ENCODE assay signal across 8 mouse cellular contexts in the genomic region with DNA sequence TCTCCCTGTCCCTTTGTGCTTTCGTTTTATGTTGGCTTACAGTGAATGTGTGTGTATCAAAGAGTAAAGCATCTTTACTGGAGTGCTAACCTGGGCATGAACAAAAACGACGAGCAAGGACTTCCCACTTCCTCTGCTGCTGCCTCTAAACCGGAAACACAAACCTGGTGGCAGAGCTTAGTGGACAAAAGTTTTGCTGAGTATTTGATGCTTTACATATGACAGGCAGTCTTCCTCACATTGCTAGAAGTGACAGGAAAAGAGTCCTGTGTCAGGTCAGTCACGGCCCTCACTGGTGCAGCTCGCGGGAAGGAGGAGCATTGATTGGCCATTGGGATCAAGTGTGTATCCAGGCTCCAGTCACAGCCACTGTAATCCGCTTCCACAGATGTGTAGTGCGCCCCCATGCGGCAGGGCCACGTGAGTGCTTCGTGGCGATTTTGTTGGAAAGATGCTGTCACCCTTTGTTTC. TPM values are rescaled to one million over a fixed set of nuclear protein-coding genes. Genes with fewer than 3 reads are reported as not detected.
A peak's percentile ranks its signal among the peaks of the same experiment; 100 is the strongest.
DNase-seq lines count a peak whose midpoint lies in the region; ATAC-seq and TF ChIP-seq lines count a peak whose summit lies in the region.

No protein-coding gene starts in this region.

- TF ChIP-seq RAD21 in CH12.LX (IDR thresholded peaks at IDR 0.05; ENCODE audit: low read depth, low read length) = peak; percentile 76

- no peaks in the 10 kb centered on the region for H3K79me2 ChIP-seq in CH12.LX (replicated peaks; ENCODE audit: control insufficient read depth, extremely low read depth, insufficient read depth, poor library complexity, severe bottlenecking)

- no peaks in the 10 kb centered on the region for H3K9me3 ChIP-seq in CH12.LX (replicated peaks; ENCODE audit: low read length)
- H3K9me3 ChIP-seq in forebrain, embryonic 12.5 days = no peaks in the 10 kb centered on the region
- H3K9me3 ChIP-seq in heart, postnatal 0 days (replicated peaks; ENCODE audit: control insufficient read depth, low read length) = no peaks in the 10 kb centered on the region
- no peaks in the 10 kb centered on the region for H3K9me3 ChIP-seq in liver, embryonic 14.5 days (ENCODE audit: control insufficient read depth, low read length)
- H3K9me3 ChIP-seq in stomach, embryonic 15.5 days = no peaks in the 10 kb centered on the region

- WGBS in forebrain, embryonic 12.5 days = under 1% methylated on average over 13 of the region's 13 CpGs
- 3% methylated on average over 13 of the region's 13 CpGs for WGBS in heart, postnatal 0 days
- WGBS in liver, embryonic 14.5 days (ENCODE audit: insufficient replicate concordance) = under 1% methylated on average over 13 of the region's 13 CpGs
- 3% methylated on average over 13 of the region's 13 CpGs for WGBS in stomach, embryonic 15.5 days

- peak; percentile 59 for TF ChIP-seq POLR2A in CH12.LX (IDR thresholded peaks at IDR 0.05; ENCODE audit: low read depth, low read length)

- TF ChIP-seq EP300 in CH12.LX (IDR thresholded peaks at IDR 0.05; ENCODE audit: low read length) = no peak
- 0 out of 2 replicates have a peak, but pooled peaks have one; percentile 18 for TF ChIP-seq EP300 in heart, postnatal 0 days (IDR thresholded peaks at IDR 0.05; ENCODE audit: low read depth)
- 0 out of 2 replicates have a peak, but pooled peaks have one; percentile 8 for TF ChIP-seq EP300 in liver, embryonic 14.5 days (IDR thresholded peaks at IDR 0.05; ENCODE audit: low read depth)

- peaks cover 15 to 58% of the 10 kb centered on the region in 2 experiments for H3K4me1 ChIP-seq in CH12.LX (ENCODE audit: control insufficient read depth in 1 of 2, insufficient read depth in 2 of 2)
- H3K4me1 ChIP-seq in forebrain, embryonic 12.5 days = peaks cover 97% of the 10 kb centered on the region
- peaks cover 73% of the 10 kb centered on the region for H3K4me1 ChIP-seq in heart, postnatal 0 days (ENCODE audit: control insufficient read depth, insufficient read depth)
- peaks cover 22 to 30% of the 10 kb centered on the region in 2 experiments for H3K4me1 ChIP-seq in liver, embryonic 14.5 days (replicated peaks; ENCODE audit: control insufficient read depth in 2 of 2, insufficient read depth in 2 of 2, low read length in 1 of 2)
- peaks cover 71% of the 10 kb centered on the region for H3K4me1 ChIP-seq in stomach, embryonic 15.5 days

- in situ Hi-C loops in CH12.LX (cut with MboI; ENCODE audit: low pct_ligation_motif_present, low pct_unique_long_range_greater_than_20kb, low sequenced_read_pairs) = loop anchor here (25.0 kb wide), 2 partner anchors 249 to 374 kb away; no protein-coding TSS in a partner anchor

- dilution Hi-C loops in CH12.LX (cut with MboI; ENCODE audit: extremely low pct_ligation_motif_present, extremely low pct_unique_long_range_greater_than_20kb, low sequenced_read_pairs) = no loop called here

- peak overlapping the region; percentile 53; the same call in 1 of the 2 replicates for H3K27ac ChIP-seq in CH12.LX (ENCODE audit: insufficient read depth, low read depth)
- H3K27ac ChIP-seq in forebrain, embryonic 12.5 days = peak overlapping the region; percentile 65
- H3K27ac ChIP-seq in heart, postnatal 0 days (ENCODE audit: low read depth) = peak overlapping the region; percentile 58; the same call in 1 of the 2 replicates
- H3K27ac ChIP-seq in liver, embryonic 14.5 days = peak overlapping the region; percentile 60
- 0 out of 2 replicates have a peak overlapping the region, but pooled peaks have one; percentile 28 for H3K27ac ChIP-seq in stomach, embryonic 15.5 days

- H3K4me2 ChIP-seq in CH12.LX (ENCODE audit: insufficient read depth, low read depth, poor library complexity, severe bottlenecking) = peak overlapping the region; percentile 62
- H3K4me2 ChIP-seq in forebrain, embryonic 12.5 days = peak overlapping the region; percentile 57
- peak overlapping the region; percentile 69 for H3K4me2 ChIP-seq in heart, postnatal 0 days (ENCODE audit: low read depth, low read length)
- H3K4me2 ChIP-seq in liver, embryonic 14.5 days (ENCODE audit: low read depth) = peak overlapping the region; percentile 74
- H3K4me2 ChIP-seq in stomach, embryonic 15.5 days = peak overlapping the region; percentile 56

- H3K36me3 ChIP-seq in CH12.LX (replicated peaks in 1 of 2; ENCODE audit: control insufficient read depth in 1 of 2, insufficient read depth in 1 of 2, low read length in 1 of 2) = peaks cover 3 to 29% of the 10 kb centered on the region in 2 experiments
- no peaks in the 10 kb centered on the region; the same call in 1 of the 2 replicates for H3K36me3 ChIP-seq in forebrain, embryonic 12.5 days (replicated peaks)
- H3K36me3 ChIP-seq in heart, postnatal 0 days (replicated peaks; ENCODE audit: control insufficient read depth, insufficient read depth, low read length) = peaks cover 12% of the 10 kb centered on the region; the same call in 1 of the 2 replicates
- H3K36me3 ChIP-seq in liver, embryonic 14.5 days (replicated peaks; ENCODE audit: control insufficient read depth, insufficient read depth, low read depth) = no peaks in the 10 kb centered on the region
- H3K36me3 ChIP-seq in stomach, embryonic 15.5 days = no peaks in the 10 kb centered on the region

- ATAC-seq in forebrain, embryonic 12.5 days (ENCODE audit: low FRiP score) = peak; percentile 59; the same call in 1 of the 2 replicates
- ATAC-seq in heart, postnatal 0 days (ENCODE audit: insufficient read depth, low read depth) = peak; percentile 87
- peak; percentile 85 for ATAC-seq in liver, embryonic 14.5 days (ENCODE audit: insufficient read depth)
- ATAC-seq in stomach, embryonic 15.5 days (ENCODE audit: insufficient read depth, low FRiP score, low read depth) = peak; percentile 71; the same call in 1 of the 2 replicates

- peak overlapping the region; percentile 81 for H3K9ac ChIP-seq in CH12.LX (ENCODE audit: insufficient read depth, low read depth)
- peak overlapping the region; percentile 42; the same call in 1 of the 2 replicates for H3K9ac ChIP-seq in forebrain, embryonic 12.5 days
- peak overlapping the region; percentile 34; the same call in 1 of the 2 replicates for H3K9ac ChIP-seq in heart, postnatal 0 days (replicated peaks; ENCODE audit: low read depth, low read length)
- peak overlapping the region; percentile 68 for H3K9ac ChIP-seq in liver, embryonic 14.5 days (replicated peaks)
- H3K9ac ChIP-seq in stomach, embryonic 15.5 days = no peak overlapping the region

- TF ChIP-seq CTCF in CH12.LX (conservative IDR thresholded peaks at IDR 0.05 in 1 of 2, IDR thresholded peaks at IDR 0.05 in 1 of 2; ENCODE audit: low read depth in 2 of 2, low read length in 2 of 2) = peak; percentile 78 to 90
- peak; percentile 86 for TF ChIP-seq CTCF in heart, postnatal 0 days (IDR thresholded peaks at IDR 0.05; ENCODE audit: low read depth)
- peak; percentile 99 for TF ChIP-seq CTCF in liver, embryonic 14.5 days (IDR thresholded peaks at IDR 0.05; ENCODE audit: low read depth)

- DNase-seq in CH12.LX (ENCODE audit: extremely low read depth) = peak; percentile 92
- peak; percentile 85 for DNase-seq in c-Kit-positive CD71-positive TER-119-negative erythroid progenitor cells, embryonic 14.5 days (ENCODE audit: low read depth)
- peak; percentile 83 for DNase-seq in heart, postnatal 0 days (ENCODE audit: low spot score)
- DNase-seq in kidney, postnatal 36 days = peak; percentile 91 to 93
- DNase-seq in liver, embryonic 14.5 days (ENCODE audit: low read depth in 3 of 3, low spot score in 3 of 3) = peak; percentile 77 to 84 (median 82)
- peak; percentile 85 for DNase-seq in neural tube, embryonic 10.5 days (ENCODE audit: extremely low spot score, low spot score)

- no peaks in the 10 kb centered on the region for H3K27me3 ChIP-seq in CH12.LX (replicated peaks)
- no peaks in the 10 kb centered on the region for H3K27me3 ChIP-seq in forebrain, embryonic 12.5 days
- H3K27me3 ChIP-seq in heart, postnatal 0 days (ENCODE audit: control insufficient read depth, insufficient read depth, low read length) = no peaks in the 10 kb centered on the region
- H3K27me3 ChIP-seq in liver, embryonic 14.5 days (ENCODE audit: control insufficient read depth, insufficient read depth, low read length) = no peaks in the 10 kb centered on the region; the same call in 1 of the 2 replicates
- H3K27me3 ChIP-seq in stomach, embryonic 15.5 days (replicated peaks) = no peaks in the 10 kb centered on the region

- H3K4me3 ChIP-seq in CH12.LX (replicated peaks in 1 of 3; ENCODE audit: low read depth in 2 of 3, low read length in 2 of 3, poor library complexity in 1 of 3) = peak overlapping the region; percentile 59 to 91 (median 80)
- peak overlapping the region; percentile 34 for H3K4me3 ChIP-seq in forebrain, embryonic 12.5 days (replicated peaks)
- H3K4me3 ChIP-seq in heart, postnatal 0 days (ENCODE audit: low read depth, low read length) = peak overlapping the region; percentile 41
- peak overlapping the region; percentile 64 to 91 for H3K4me3 ChIP-seq in liver, embryonic 14.5 days (ENCODE audit: insufficient read depth in 1 of 2, low read depth in 2 of 2, low read length in 2 of 2)
- peak overlapping the region; percentile 38 for H3K4me3 ChIP-seq in stomach, embryonic 15.5 days (replicated peaks)

TF ChIP-seq in CH12.LX, 34 proteins besides CTCF, POLR2A, EP300 and RAD21 (continues in another document):
- TF ChIP-seq JUND (conservative IDR thresholded peaks at IDR 0.05; ENCODE audit: low read depth, low read length) (no peak; the same call in 1 of the 2 replicates), CHD2 (IDR thresholded peaks at IDR 0.05; ENCODE audit: low read length) (no peak), PAX5 (IDR thresholded peaks at IDR 0.05; ENCODE audit: low read length) (no peak), USF2 (conservative IDR thresholded peaks at IDR 0.05; ENCODE audit: low read depth, low read length) (no peak), GABPA (IDR thresholded peaks at IDR 0.05; ENCODE audit: insufficient replicate concordance, low read depth, low read length) (no peak), MAFK (IDR thresholded peaks at IDR 0.05; ENCODE audit: insufficient replicate concordance, low read length) (no peak), BHLHE40 (IDR thresholded peaks at IDR 0.05; ENCODE audit: low read depth, low read length) (no peak; the same call in 1 of the 2 replicates), MEF2A (IDR thresholded peaks at IDR 0.05; ENCODE audit: borderline replicate concordance, low read depth, low read length) (peak; percentile 5; the same call in 1 of the 2 replicates), KAT2A (IDR thresholded peaks at IDR 0.05; ENCODE audit: insufficient replicate concordance, low read length) (no peak)

RNA-seq across cellular contexts. Expression of gene Map4k4, which starts 35.7 kb away (rescaled TPM):
- total RNA-seq in CH12.LX (2012; rRNA removed) = 33.3 and 41.0 TPM in 2 replicates
- 20.3 and 21.8 TPM in 2 replicates for total RNA-seq in CH12.LX (2014; rRNA removed)
- polyA plus RNA-seq in CH12.LX (2012; ENCODE audit: insufficient read length, low read depth) = 46.3 and 47.0 TPM in 2 replicates
- polyA plus RNA-seq in forebrain, embryonic 12.5 days (2016; fragmentation: Nextera tagmentation; extraction: Ambion mirVana) = 55.9 and 73.9 TPM in 2 replicates
- total RNA-seq in heart, postnatal 0 days (2014; rRNA removed; ENCODE audit: low replicate concordance) = 106 and 129 TPM in 2 replicates
- 17.0 and 17.4 TPM in 2 replicates for polyA plus RNA-seq in heart, postnatal 0 days (2015; fragmentation: Nextera tagmentation; extraction: Ambion mirVana)
- polyA plus RNA-seq in liver, embryonic 14.5 days (2012; rRNA removed) = 8.6 and 14.5 TPM in 2 replicates
- polyA plus RNA-seq in liver, embryonic 14.5 days (2014; fragmentation: Nextera tagmentation; extraction: Ambion mirVana) = 2.3 and 2.7 TPM in 2 replicates
- 30.7 and 31.9 TPM in 2 replicates for polyA plus RNA-seq in stomach, embryonic 15.5 days (2015; fragmentation: Nextera tagmentation; extraction: Ambion mirVana)

Comparison
In these comparisons a context has a peak if more than half of its experiments do, and no peak if none do; other contexts are left out.
1. Peak in every context shown above with its lines: DNase-seq, ATAC-seq, H3K4me3 ChIP-seq and H3K27ac ChIP-seq.